Mouse (Mus musculus) limb, embryonic 15.5 days (tissue): Measurements from ENCODE around the gene Iscu. TPM values are rescaled to one million over a fixed set of nuclear protein-coding genes. Genes with fewer than 3 reads are reported as not detected.
A peak's percentile ranks its signal among the peaks of the same experiment; 100 is the strongest.

Source experiments
- ATAC-seq: fragments of 200-750 bp; cut with Nextera tagmentation; 2 replicates; pipeline ENCODE4 v1.8.0; 2017; ENCODE audit warnings: low read depth, moderate TSS enrichment; ENCODE audit not compliant: insufficient number of reproducible peaks, low FRiP score, low TSS enrichment
- H3K27ac ChIP-seq: fragments of 300-500 bp; sonication (generic); 2 replicates; pipeline ENCODE4 v1.5.1; 2015; ENCODE audit warnings: moderate library complexity, mild to moderate bottlenecking, inconsistent platforms
- H3K27me3 ChIP-seq: fragments of 300-500 bp; sonication (generic); 2 replicates; pipeline ENCODE4 v1.6.1; 2015; ENCODE audit warnings: inconsistent platforms
- H3K36me3 ChIP-seq: fragments of 300-500 bp; sonication (generic); 2 replicates; pipeline ENCODE4 v1.6.1; 2015; ENCODE audit warnings: inconsistent platforms
- H3K4me1 ChIP-seq: fragments of 300-500 bp; sonication (generic); 2 replicates; pipeline ENCODE4 v1.6.1; 2015; ENCODE audit warnings: inconsistent platforms
- H3K4me2 ChIP-seq: fragments of 300-500 bp; sonication (generic); 2 replicates; pipeline ENCODE4 v1.6.1; 2015; ENCODE audit warnings: mild to moderate bottlenecking, inconsistent platforms
- H3K4me3 ChIP-seq: fragments of 300-500 bp; sonication (generic); 2 replicates; pipeline ENCODE4 v1.5.1; 2015; ENCODE audit warnings: mild to moderate bottlenecking, inconsistent platforms
- H3K9ac ChIP-seq: fragments of 300-500 bp; sonication (generic); 2 replicates; pipeline ENCODE4 v1.6.1; 2015; ENCODE audit warnings: inconsistent platforms
- H3K9me3 ChIP-seq: fragments of 300-500 bp; sonication (generic); 2 replicates; pipeline ENCODE4 v1.6.1; 2016; ENCODE audit warnings: inconsistent platforms
- WGBS: fragments of 180-500 bp; shearing (Covaris S2); methylation state at CpG from one replicate; pipeline ENCODE4 v1.1.7; 2015; 5-methylcytosine and 5-hydroxymethylcytosine counted together
- polyA plus RNA-seq: library from polyadenylated mRNA; unstranded; fragments of >200 nt; fragmentation: Nextera tagmentation; extraction: Ambion mirVana; gene quantifications from 2 replicates; pipeline ENCODE4 v1.2.1, GENCODE M21; 2015

Iscu gene
- polyA plus RNA-seq, 1 experiment from 2014 or later, result 91.0 TPM

- H3K9ac ChIP-seq, result no peak overlapping the region
- no peaks in the 10 kb centered on the region for H3K9me3 ChIP-seq
- peaks cover 76% of the 10 kb centered on the region for H3K4me1 ChIP-seq
- H3K4me3 ChIP-seq, result no peak overlapping the region
- peaks cover 32% of the 10 kb centered on the region for H3K36me3 ChIP-seq
- H3K27ac ChIP-seq, result 0 out of 2 replicates have a peak overlapping the region, but pooled peaks have one; percentile 38
- 77% methylated on average over 16 of the region's 16 CpGs for WGBS
- H3K4me2 ChIP-seq, result no peak overlapping the region
- ATAC-seq, result no peak
- H3K27me3 ChIP-seq, result no peaks in the 10 kb centered on the region
Measured at GRCm38 (mm10) chr5:113791197-113792095, 18.9 kb downstream of the Iscu start.

GRCm38 (mm10) chr5:113796401-113797148 is 24.0 kb downstream of the Iscu start:
- no peaks in the 10 kb centered on the region for H3K27me3 ChIP-seq
- H3K4me2 ChIP-seq, result peak overlapping the region; percentile 61
- ATAC-seq, result peak; percentile 56
- no peak overlapping the region for H3K9ac ChIP-seq
- H3K27ac ChIP-seq, result peak overlapping the region; percentile 92
- peaks cover 83% of the 10 kb centered on the region for H3K4me1 ChIP-seq
- 3% methylated on average over 13 of the region's 13 CpGs for WGBS
- H3K4me3 ChIP-seq, result peak overlapping the region; percentile 56
- H3K9me3 ChIP-seq, result no peaks in the 10 kb centered on the region
- H3K36me3 ChIP-seq, result peaks cover 32% of the 10 kb centered on the region

- Histone ChIP-seq H3K4me1 (peaks cover 76% of the 10 kb centered on the region), H3K27ac (peak overlapping the region; percentile 92), H3K4me2 (peak overlapping the region; percentile 61)
Measured at GRCm38 (mm10) chr5:113797149-113797882, 24.8 kb downstream of the Iscu start.

GRCm38 (mm10) chr5:113798525-113798924 is 26.0 kb downstream of the Iscu start:
- Histone ChIP-seq H3K4me1 (peaks cover 70% of the 10 kb centered on the region), H3K4me3 (peak overlapping the region; percentile 56), H3K9ac (no peak overlapping the region), H3K27me3 (no peaks in the 10 kb centered on the region), H3K4me2 (peak overlapping the region; percentile 61), H3K27ac (peak overlapping the region; percentile 92), H3K9me3 (no peaks in the 10 kb centered on the region), H3K36me3 (peaks cover 22% of the 10 kb centered on the region)
- no peak for ATAC-seq
- whole genome bisulfite sequencing, result 32% methylated on average over 9 of the region's 9 CpGs

More at GRCm38 (mm10) chr5:113797149-113797882, 24.8 kb downstream of the Iscu start:
- 0 out of 2 replicates have a peak overlapping the region, but pooled peaks have one; percentile 8 for H3K9ac ChIP-seq
- H3K9me3 ChIP-seq, result no peaks in the 10 kb centered on the region
- 6% methylated on average over 19 of the region's 19 CpGs for WGBS
- peak overlapping the region; percentile 56 for H3K4me3 ChIP-seq
- no peak; the same call in 1 of the 2 replicates for ATAC-seq
- H3K27me3 ChIP-seq, result no peaks in the 10 kb centered on the region
- peaks cover 32% of the 10 kb centered on the region for H3K36me3 ChIP-seq

- H3K9ac ChIP-seq, result peak overlapping the region; percentile 53
- H3K27ac ChIP-seq, result peak overlapping the region; percentile 92
- peaks cover 68% of the 10 kb centered on the region for H3K4me1 ChIP-seq
- WGBS, result 18% methylated on average over 5 of the region's 5 CpGs
- H3K4me3 ChIP-seq, result peak overlapping the region; percentile 56
- H3K9me3 ChIP-seq, result no peaks in the 10 kb centered on the region
- no peak for ATAC-seq
- H3K36me3 ChIP-seq, result peaks cover 11% of the 10 kb centered on the region
- H3K27me3 ChIP-seq, result no peaks in the 10 kb centered on the region
- H3K4me2 ChIP-seq, result peak overlapping the region; percentile 61
Measured at GRCm38 (mm10) chr5:113799691-113800090, 27.1 kb downstream of the Iscu start.

GRCm38 (mm10) chr5:113800280-113800679 is 27.7 kb downstream of the Iscu start, which contains the start of gene Tmem119:
Gene Tmem119 (minus strand): TSS chr5:113800516.
- Histone ChIP-seq H3K9ac (peak within 1 kb of the TSS; percentile 53), H3K36me3 (peaks cover 5% of the 10 kb centered on the region; the same call in 1 of the 2 replicates), H3K27me3 (no peaks in the 10 kb centered on the region), H3K9me3 (no peaks in the 10 kb centered on the region), H3K4me3 (peak within 1 kb of the TSS; percentile 56), H3K4me2 (peak within 1 kb of the TSS; percentile 61), H3K27ac (peak within 1 kb of the TSS; percentile 92), H3K4me1 (peaks cover 69% of the 10 kb centered on the region)
- WGBS, result under 1% methylated on average over 11 of the region's 11 CpGs
- peak; percentile 87 for ATAC-seq

- no peak overlapping the region for H3K4me2 ChIP-seq
- ATAC-seq, result 0 out of 2 replicates have a peak, but pooled peaks have one; percentile 12
- no peaks in the 10 kb centered on the region for H3K27me3 ChIP-seq
- no peaks in the 10 kb centered on the region for H3K36me3 ChIP-seq
- H3K9me3 ChIP-seq, result no peaks in the 10 kb centered on the region
- 38% methylated on average over 7 of the region's 7 CpGs for WGBS
- H3K9ac ChIP-seq, result no peak overlapping the region
- H3K27ac ChIP-seq, result peak overlapping the region; percentile 54; the same call in 1 of the 2 replicates
- H3K4me1 ChIP-seq, result peaks cover 58% of the 10 kb centered on the region
- no peak overlapping the region for H3K4me3 ChIP-seq
Measured at GRCm38 (mm10) chr5:113804395-113804966, 31.9 kb downstream of the Iscu start.

- H3K27me3 ChIP-seq, result no peaks in the 10 kb centered on the region
- H3K4me3 ChIP-seq, result no peak overlapping the region
- no peak overlapping the region for H3K4me2 ChIP-seq
- no peak overlapping the region for H3K27ac ChIP-seq
- 62% methylated on average over 9 of the region's 9 CpGs for WGBS
- no peaks in the 10 kb centered on the region for H3K36me3 ChIP-seq
- peaks cover 56% of the 10 kb centered on the region for H3K4me1 ChIP-seq
- no peak overlapping the region for H3K9ac ChIP-seq
- ATAC-seq, result no peak
- H3K9me3 ChIP-seq, result 0 out of 2 replicates have a peak, but pooled peaks cover under 1% of the 10 kb centered on the region
Measured at GRCm38 (mm10) chr5:113805301-113805700, 32.8 kb downstream of the Iscu start.

- WGBS, result 13% methylated on average over 10 of the region's 10 CpGs
- no peaks in the 10 kb centered on the region for H3K27me3 ChIP-seq
- no peak overlapping the region for H3K27ac ChIP-seq
- no peaks in the 10 kb centered on the region for H3K36me3 ChIP-seq
- H3K4me3 ChIP-seq, result no peak overlapping the region
- H3K4me1 ChIP-seq, result peaks cover 48% of the 10 kb centered on the region
- ATAC-seq, result no peak
- no peak overlapping the region for H3K9ac ChIP-seq
- peaks cover 9% of the 10 kb centered on the region; the same call in 1 of the 2 replicates for H3K9me3 ChIP-seq
- no peak overlapping the region for H3K4me2 ChIP-seq
Measured at GRCm38 (mm10) chr5:113806414-113806813, 33.9 kb downstream of the Iscu start.

- 21% methylated on average over 9 of the region's 9 CpGs for WGBS
- H3K9ac ChIP-seq, result no peak overlapping the region
- H3K27ac ChIP-seq, result peak overlapping the region; percentile 59
- H3K4me2 ChIP-seq, result no peak overlapping the region
- no peaks in the 10 kb centered on the region for H3K27me3 ChIP-seq
- H3K36me3 ChIP-seq, result no peaks in the 10 kb centered on the region
- peaks cover 46% of the 10 kb centered on the region for H3K4me1 ChIP-seq
- no peak overlapping the region for H3K4me3 ChIP-seq
- peaks cover 9% of the 10 kb centered on the region; the same call in 1 of the 2 replicates for H3K9me3 ChIP-seq
- ATAC-seq, result no peak
Measured at GRCm38 (mm10) chr5:113807712-113808111, 35.2 kb downstream of the Iscu start.

GRCm38 (mm10) chr5:113808177-113808576 is 35.6 kb downstream of the Iscu start:
- Histone ChIP-seq H3K36me3 (no peaks in the 10 kb centered on the region), H3K27ac (peak overlapping the region; percentile 59), H3K9me3 (peaks cover 9% of the 10 kb centered on the region; the same call in 1 of the 2 replicates), H3K9ac (no peak overlapping the region), H3K27me3 (no peaks in the 10 kb centered on the region), H3K4me2 (no peak overlapping the region), H3K4me1 (peaks cover 43% of the 10 kb centered on the region), H3K4me3 (no peak overlapping the region)
- 19% methylated on average over 2 of the region's 2 CpGs for WGBS
- 0 out of 2 replicates have a peak, but pooled peaks have one; percentile 35 for ATAC-seq
